ENCODE assay signal across 14 mouse cellular contexts in genomic region chr1:73495971-73496749, GRCm38 (mm10).
"Had no signal": no experiment of that assay in that cellular context is flagged by ENCODE, and none has a peak within 500 bp of the region (broad histone marks: within the 10 kb centered on the region; RNA-seq: fewer than 3 reads in every experiment).

No protein-coding gene starts in this region.

- DNase-seq: lung, adult 18-20 months; lung, embryonic 14.5 days; lung, postnatal 10 days; lung, postnatal 4 days; midbrain, embryonic 14.5 days; right cerebral cortex, postnatal 14 days; thymus, adult 2 months; thymus, postnatal 25 days; thymus, postnatal 4 days had no signal

- H3K4me3 ChIP-seq: midbrain, embryonic 10.5 days; midbrain, embryonic 12.5 days; neural tube, embryonic 12.5 days; stomach, embryonic 15.5 days had no signal

- H3K4me2 ChIP-seq: lung, embryonic 14.5 days; midbrain, embryonic 12.5 days; neural tube, embryonic 12.5 days; stomach, embryonic 15.5 days had no signal

- H3K27me3 ChIP-seq: midbrain, embryonic 12.5 days; neural tube, embryonic 12.5 days; stomach, embryonic 15.5 days had no signal

- ATAC-seq: midbrain, embryonic 16.5 days had no signal

- H3K36me3 ChIP-seq: midbrain, embryonic 10.5 days; midbrain, embryonic 12.5 days; neural tube, embryonic 12.5 days; stomach, embryonic 15.5 days had no signal
